Mouse (Mus musculus) R1 (cell line): ENCODE measurements around the gene Dhrs1.

Source experiments
- DNase-seq: peaks from one replicate; pipeline ENCODE4 v3.0.0-alpha.2; 2018; ENCODE audit warnings: low read depth, low spot score

Gene Dhrs1

GRCm38 (mm10) chr14:55721700-55722437, 23.6 kb downstream of the Dhrs1 start, which contains the start of gene Rabggta:
Gene Rabggta (minus strand): TSS chr14:55722263.
- peak; percentile 97 for DNase-seq

GRCm38 (mm10) chr14:55721076-55721475, 24.4 kb downstream of the Dhrs1 start:
- no peak for DNase-seq

- DNase-seq = no peak
Observed at GRCm38 (mm10) chr14:55720666-55721065, 24.8 kb downstream of the Dhrs1 start.

- DNase-seq = peak; percentile 66
Observed at GRCm38 (mm10) chr14:55719737-55720136, 25.8 kb downstream of the Dhrs1 start.

GRCm38 (mm10) chr14:55716884-55717283, 28.6 kb downstream of the Dhrs1 start:
- no peak for DNase-seq

GRCm38 (mm10) chr14:55716271-55716670, 29.2 kb downstream of the Dhrs1 start:
- no peak for DNase-seq

- peak; percentile 70 for DNase-seq
Observed at GRCm38 (mm10) chr14:55714893-55715292, 30.6 kb downstream of the Dhrs1 start.

GRCm38 (mm10) chr14:55713729-55714122, 31.8 kb downstream of the Dhrs1 start, which contains the start of gene Tgm1:
Gene Tgm1 (minus strand): TSS chr14:55713926.
- no peak for DNase-seq

GRCm38 (mm10) chr14:55713007-55713728, 32.3 kb downstream of the Dhrs1 start:
- DNase-seq = peak; percentile 90

- peak; percentile 84 for DNase-seq
Observed at GRCm38 (mm10) chr14:55711786-55712185, 33.7 kb downstream of the Dhrs1 start.

GRCm38 (mm10) chr14:55709509-55709908, 36.0 kb downstream of the Dhrs1 start:
- peak; percentile 99 for DNase-seq

- DNase-seq = no peak
Observed at GRCm38 (mm10) chr14:55707397-55707796, 38.1 kb downstream of the Dhrs1 start.

- no peak for DNase-seq
Observed at GRCm38 (mm10) chr14:55706051-55706600, 39.4 kb downstream of the Dhrs1 start.

- DNase-seq = peak; percentile 50
Observed at GRCm38 (mm10) chr14:55702761-55703160, 42.7 kb downstream of the Dhrs1 start.

- DNase-seq = no peak
Observed at GRCm38 (mm10) chr14:55701131-55701530, 44.4 kb downstream of the Dhrs1 start.

GRCm38 (mm10) chr14:55697226-55697625, 48.3 kb downstream of the Dhrs1 start:
- no peak for DNase-seq

GRCm38 (mm10) chr14:55689433-55689832, 56.1 kb downstream of the Dhrs1 start:
- DNase-seq = no peak
